Mouse (Mus musculus) forebrain, embryonic 13.5 days (tissue): ENCODE results near the gene Tenm2. TPM values are rescaled to one million over a fixed set of nuclear protein-coding genes. Genes with fewer than 3 reads are reported as not detected.

Source experiments
- ATAC-seq: fragments of 200-750 bp; cut with Nextera tagmentation; 2 replicates; pipeline ENCODE4 v1.8.0; 2017
- H3K27ac ChIP-seq: fragments of 300-500 bp; sonication (generic); 2 replicates; pipeline ENCODE4 v1.5.1; 2015; ENCODE audit warnings: inconsistent platforms, mild to moderate bottlenecking, moderate library complexity
- H3K27me3 ChIP-seq: fragments of 300-500 bp; sonication (generic); 2 replicates; pipeline ENCODE4 v1.6.1; 2015; ENCODE audit warnings: mild to moderate bottlenecking, inconsistent platforms
- H3K36me3 ChIP-seq: fragments of 300-500 bp; sonication (generic); 2 replicates; pipeline ENCODE4 v1.6.1; 2015; ENCODE audit warnings: mild to moderate bottlenecking, inconsistent platforms; ENCODE audit not compliant: poor library complexity, severe bottlenecking
- H3K4me1 ChIP-seq: fragments of 300-500 bp; sonication (generic); 2 replicates; pipeline ENCODE4 v1.6.1; 2015; ENCODE audit warnings: inconsistent platforms
- H3K4me2 ChIP-seq: fragments of 300-500 bp; sonication (generic); 2 replicates; pipeline ENCODE4 v1.6.1; 2015; ENCODE audit warnings: inconsistent platforms, mild to moderate bottlenecking, moderate library complexity
- H3K4me3 ChIP-seq: fragments of 300-500 bp; sonication (generic); 2 replicates; pipeline ENCODE4 v1.5.1; 2015; ENCODE audit warnings: mild to moderate bottlenecking, inconsistent platforms
- H3K9ac ChIP-seq: fragments of 300-500 bp; sonication (generic); 2 replicates; pipeline ENCODE4 v1.6.1; 2015; ENCODE audit warnings: mild to moderate bottlenecking, inconsistent platforms
- H3K9me3 ChIP-seq: fragments of 300-500 bp; sonication (generic); replicated peaks from 2 replicates; pipeline ENCODE4 v1.6.1; 2016; ENCODE audit warnings: inconsistent platforms
- WGBS: fragments of 180-500 bp; shearing (Covaris S2); methylation state at CpG from one replicate; pipeline ENCODE4 v1.1.7; 2015; 5-methylcytosine and 5-hydroxymethylcytosine counted together
- polyA plus RNA-seq: library from polyadenylated mRNA; unstranded; fragments of >200 nt; fragmentation: Nextera tagmentation; extraction: Ambion mirVana; gene quantifications from 2 replicates; pipeline ENCODE4 v1.2.1, GENCODE M21; 2015

Gene Tenm2
- polyA plus RNA-seq, 1 experiment from 2014 or later, result 18.2 TPM

DNA sequence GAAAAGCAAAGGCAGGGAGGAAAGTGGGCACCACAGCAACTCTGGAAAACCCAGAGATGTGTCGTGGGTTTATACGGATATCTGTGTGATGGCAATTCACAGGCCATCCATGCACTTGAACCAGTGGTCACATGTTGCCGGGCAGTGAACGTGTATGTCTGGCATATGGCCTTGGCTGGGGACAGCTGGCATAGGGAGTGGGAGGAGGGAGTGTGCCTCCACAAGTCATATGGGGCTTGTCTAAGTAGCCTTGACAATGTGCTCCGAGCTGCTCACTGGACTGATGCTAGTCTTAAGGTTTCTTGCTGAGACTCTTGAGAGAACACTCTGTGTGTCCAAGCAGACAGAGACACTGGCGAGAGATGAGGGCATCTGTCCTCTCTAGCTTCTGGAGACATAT, 743.5 kb downstream of the Tenm2 start:
- 92% methylated on average over 6 of the region's 6 CpGs for WGBS
- no peak for ATAC-seq
- H3K4me3 ChIP-seq, result no peak overlapping the region

DNA sequence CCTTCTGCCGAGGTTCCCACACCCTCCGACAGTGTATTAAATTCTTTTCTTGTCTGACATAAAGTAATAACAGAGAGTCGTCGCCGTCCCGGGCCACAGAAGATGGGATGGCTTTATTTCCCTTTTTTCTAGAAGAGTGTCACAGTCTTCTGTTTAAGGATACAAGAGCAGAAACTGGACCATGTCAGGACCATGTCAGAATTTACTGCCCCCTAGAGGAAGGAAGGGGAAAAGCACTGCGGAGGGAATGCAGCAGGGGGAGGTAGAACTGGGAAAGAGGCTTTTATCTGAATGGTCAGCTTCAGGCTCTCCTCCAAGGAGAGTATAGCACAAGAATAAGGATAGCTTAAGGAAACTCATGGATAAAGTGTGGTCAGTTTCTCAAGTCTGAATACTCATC, 745.7 kb downstream of the Tenm2 start:
- WGBS, result 53% methylated on average over 7 of the region's 7 CpGs
- no peak overlapping the region for H3K27ac ChIP-seq
- H3K9me3 ChIP-seq, result no peaks in the 10 kb centered on the region
- no peaks in the 10 kb centered on the region for H3K27me3 ChIP-seq
- H3K4me2 ChIP-seq, result no peak overlapping the region
- ATAC-seq, result no peak
- H3K4me1 ChIP-seq, result peaks cover 7% of the 10 kb centered on the region
- no peak overlapping the region for H3K4me3 ChIP-seq
- no peaks in the 10 kb centered on the region for H3K36me3 ChIP-seq
- no peak overlapping the region for H3K9ac ChIP-seq

More for the DNA sequence above, 743.5 kb downstream of the Tenm2 start:
- Histone ChIP-seq H3K9ac (no peak overlapping the region), H3K9me3 (no peaks in the 10 kb centered on the region), H3K4me1 (peaks cover 8% of the 10 kb centered on the region), H3K36me3 (no peaks in the 10 kb centered on the region), H3K27me3 (no peaks in the 10 kb centered on the region), H3K4me2 (no peak overlapping the region), H3K27ac (no peak overlapping the region)

DNA sequence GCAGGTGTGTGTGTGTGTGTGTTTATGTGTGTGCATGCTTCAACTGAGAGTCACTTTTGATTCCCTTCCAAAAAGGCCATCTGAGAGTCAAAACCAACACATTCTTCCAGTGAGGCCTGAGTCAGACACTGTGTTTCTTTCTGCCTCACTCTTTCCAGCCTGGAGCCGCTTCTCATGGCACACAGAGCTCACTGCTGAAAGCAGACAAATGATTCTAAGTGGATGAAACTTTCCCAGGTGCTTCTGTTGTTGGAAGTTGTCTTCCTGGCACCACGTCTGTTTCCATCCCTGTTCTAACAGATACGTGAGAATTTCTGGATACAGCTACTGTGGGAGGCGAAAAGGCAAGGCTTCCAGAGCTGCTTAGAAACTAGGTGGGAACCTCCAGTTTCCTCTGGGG, 747.1 kb downstream of the Tenm2 start:
- H3K4me1 ChIP-seq, result peaks cover 15% of the 10 kb centered on the region

DNA sequence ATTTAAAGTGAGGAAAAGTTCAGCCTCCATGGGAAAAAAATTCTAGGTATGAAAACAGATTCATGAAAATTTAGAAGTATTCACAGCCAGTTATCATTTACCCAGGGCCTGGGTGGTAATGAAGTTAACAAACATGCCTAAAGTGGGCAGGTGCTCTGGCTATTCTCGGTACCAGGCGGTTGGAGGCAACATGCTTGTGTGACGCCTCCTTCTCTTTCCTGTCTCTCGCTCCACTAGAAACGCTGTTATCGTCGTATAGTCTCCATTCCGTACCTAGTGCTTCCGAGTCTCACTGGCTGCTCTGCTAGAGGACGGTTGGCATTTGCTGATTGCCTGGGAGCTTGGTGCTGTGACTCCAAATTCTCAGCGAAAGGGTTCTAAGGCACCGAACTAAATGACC, 749.7 kb downstream of the Tenm2 start:
- WGBS, result 81% methylated on average over 12 of the region's 12 CpGs
- Histone ChIP-seq H3K9me3 (no peaks in the 10 kb centered on the region), H3K9ac (no peak overlapping the region), H3K4me1 (peaks cover 27% of the 10 kb centered on the region), H3K4me3 (no peak overlapping the region), H3K27me3 (no peaks in the 10 kb centered on the region), H3K36me3 (no peaks in the 10 kb centered on the region), H3K4me2 (no peak overlapping the region), H3K27ac (no peak overlapping the region)
- ATAC-seq, result no peak

More for the DNA sequence above, 747.1 kb downstream of the Tenm2 start:
- Histone ChIP-seq H3K27me3 (no peaks in the 10 kb centered on the region), H3K4me3 (no peak overlapping the region), H3K27ac (no peak overlapping the region), H3K36me3 (no peaks in the 10 kb centered on the region), H3K9me3 (no peaks in the 10 kb centered on the region), H3K4me2 (no peak overlapping the region), H3K9ac (no peak overlapping the region)
- WGBS, result 87% methylated on average over 4 of the region's 4 CpGs
- ATAC-seq, result no peak

DNA sequence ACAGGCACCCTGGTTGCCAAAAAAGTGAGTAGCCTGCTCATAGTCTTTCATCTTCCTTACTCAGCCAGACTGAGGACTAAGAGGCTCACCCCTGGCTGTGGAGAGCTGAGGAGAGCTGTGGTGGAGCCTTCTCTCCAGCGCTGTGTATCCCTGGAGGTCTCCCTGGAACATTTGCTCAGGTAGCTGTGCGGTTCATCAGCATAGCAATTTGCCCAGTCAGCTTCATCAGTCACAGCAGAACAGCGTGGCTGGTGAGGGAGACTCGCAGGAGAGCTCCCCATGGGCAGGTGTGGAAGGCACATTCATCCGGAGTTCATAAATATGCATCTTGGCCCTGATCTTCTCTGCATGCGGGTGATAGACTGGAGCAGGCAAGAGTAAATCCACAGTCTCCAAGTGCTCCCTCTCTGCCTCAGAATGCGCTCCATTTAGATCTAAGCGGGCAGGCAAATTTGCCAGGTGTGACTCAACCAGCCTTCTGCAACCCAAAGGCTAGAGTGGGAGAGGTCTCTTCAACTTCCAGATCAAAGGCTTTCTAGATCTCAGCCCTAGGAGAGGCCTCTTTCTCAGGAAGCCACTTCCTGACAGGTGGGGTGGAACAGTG, 751.2 kb downstream of the Tenm2 start:
- no peak overlapping the region for H3K4me2 ChIP-seq
- H3K27me3 ChIP-seq, result no peaks in the 10 kb centered on the region
- H3K4me3 ChIP-seq, result no peak overlapping the region
- ATAC-seq, result no peak; the same call in 1 of the 2 replicates
- WGBS, result 58% methylated on average over 8 of the region's 8 CpGs
- H3K27ac ChIP-seq, result 0 out of 2 replicates have a peak overlapping the region, but pooled peaks have one; percentile 2
- no peaks in the 10 kb centered on the region for H3K9me3 ChIP-seq
- H3K36me3 ChIP-seq, result no peaks in the 10 kb centered on the region
- H3K4me1 ChIP-seq, result peaks cover 27% of the 10 kb centered on the region
- no peak overlapping the region for H3K9ac ChIP-seq

DNA sequence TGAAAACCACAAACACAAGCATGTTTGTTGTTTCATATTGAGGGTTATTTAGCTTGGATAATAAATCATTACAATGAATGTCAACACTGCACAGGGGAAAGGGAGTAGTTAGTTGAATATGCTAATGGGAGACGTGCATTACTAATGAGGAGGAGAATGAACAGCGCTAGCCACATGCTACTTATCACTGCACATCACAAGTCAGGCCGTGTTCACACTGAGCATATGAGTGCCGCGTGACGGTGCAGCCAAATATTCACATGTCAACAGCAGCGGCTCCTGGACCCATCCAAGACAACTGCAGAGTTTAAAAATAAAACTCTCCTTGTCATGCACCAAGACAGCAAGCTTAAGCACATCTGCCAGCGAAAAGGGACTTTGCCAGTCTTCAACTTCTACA, 753.6 kb downstream of the Tenm2 start:
- Histone ChIP-seq H3K4me3 (no peak overlapping the region), H3K9ac (no peak overlapping the region), H3K4me2 (no peak overlapping the region), H3K9me3 (no peaks in the 10 kb centered on the region), H3K27me3 (no peaks in the 10 kb centered on the region), H3K4me1 (peaks cover 43% of the 10 kb centered on the region), H3K27ac (no peak overlapping the region), H3K36me3 (no peaks in the 10 kb centered on the region)
- ATAC-seq, result peak; percentile 73
- WGBS, result 62% methylated on average over 8 of the region's 8 CpGs

DNA sequence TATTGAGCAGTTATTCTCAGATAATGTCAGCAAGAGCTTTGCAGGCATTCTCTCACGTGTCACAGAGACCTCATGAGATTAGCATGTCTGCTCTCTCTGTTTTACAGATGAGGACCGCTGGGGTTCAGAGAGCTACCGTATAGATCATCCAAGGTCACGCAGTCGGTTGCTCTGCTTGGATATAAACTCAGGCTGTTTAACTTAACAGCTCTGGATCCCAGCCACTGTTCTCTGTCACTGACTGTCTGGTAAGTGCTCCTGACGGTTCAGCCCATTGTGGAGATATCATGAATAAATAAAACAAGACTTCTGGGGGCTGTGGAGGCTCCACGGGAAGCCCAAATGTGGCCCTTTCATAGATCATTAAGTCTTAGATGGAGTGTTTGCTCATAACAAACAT, 754.2 kb downstream of the Tenm2 start:
- no peak overlapping the region for H3K9ac ChIP-seq
- H3K36me3 ChIP-seq, result no peaks in the 10 kb centered on the region
- WGBS, result 69% methylated on average over 7 of the region's 7 CpGs
- H3K27ac ChIP-seq, result no peak overlapping the region
- H3K4me3 ChIP-seq, result no peak overlapping the region
- no peaks in the 10 kb centered on the region for H3K9me3 ChIP-seq
- H3K4me1 ChIP-seq, result peaks cover 43% of the 10 kb centered on the region
- ATAC-seq, result no peak
- no peaks in the 10 kb centered on the region for H3K27me3 ChIP-seq
- H3K4me2 ChIP-seq, result no peak overlapping the region

DNA sequence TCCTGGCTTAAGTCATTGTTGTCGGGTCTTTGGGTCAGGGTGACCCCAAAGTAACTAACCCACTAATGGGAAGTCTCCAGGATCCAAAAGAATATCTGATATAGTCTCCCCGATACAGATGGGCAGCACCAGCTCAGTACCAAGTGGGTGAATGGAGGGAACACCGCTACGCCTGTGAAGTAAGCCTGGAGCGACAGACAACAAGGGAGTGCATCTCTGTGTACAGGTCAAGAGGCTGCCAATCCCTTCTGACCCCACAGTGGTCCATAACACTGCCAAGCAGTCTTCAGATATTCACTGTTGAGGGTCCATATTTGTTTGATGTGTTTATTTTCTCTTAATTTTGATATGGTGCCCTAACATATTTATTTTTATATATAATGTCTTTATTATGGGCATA, 754.7 kb downstream of the Tenm2 start:
- no peak overlapping the region for H3K27ac ChIP-seq
- WGBS, result 95% methylated on average over 5 of the region's 5 CpGs
- no peak for ATAC-seq
- H3K9ac ChIP-seq, result no peak overlapping the region
- no peaks in the 10 kb centered on the region for H3K27me3 ChIP-seq
- H3K4me1 ChIP-seq, result peaks cover 43% of the 10 kb centered on the region
- no peak overlapping the region for H3K4me2 ChIP-seq
- no peak overlapping the region for H3K4me3 ChIP-seq
- H3K36me3 ChIP-seq, result no peaks in the 10 kb centered on the region
- no peaks in the 10 kb centered on the region for H3K9me3 ChIP-seq

DNA sequence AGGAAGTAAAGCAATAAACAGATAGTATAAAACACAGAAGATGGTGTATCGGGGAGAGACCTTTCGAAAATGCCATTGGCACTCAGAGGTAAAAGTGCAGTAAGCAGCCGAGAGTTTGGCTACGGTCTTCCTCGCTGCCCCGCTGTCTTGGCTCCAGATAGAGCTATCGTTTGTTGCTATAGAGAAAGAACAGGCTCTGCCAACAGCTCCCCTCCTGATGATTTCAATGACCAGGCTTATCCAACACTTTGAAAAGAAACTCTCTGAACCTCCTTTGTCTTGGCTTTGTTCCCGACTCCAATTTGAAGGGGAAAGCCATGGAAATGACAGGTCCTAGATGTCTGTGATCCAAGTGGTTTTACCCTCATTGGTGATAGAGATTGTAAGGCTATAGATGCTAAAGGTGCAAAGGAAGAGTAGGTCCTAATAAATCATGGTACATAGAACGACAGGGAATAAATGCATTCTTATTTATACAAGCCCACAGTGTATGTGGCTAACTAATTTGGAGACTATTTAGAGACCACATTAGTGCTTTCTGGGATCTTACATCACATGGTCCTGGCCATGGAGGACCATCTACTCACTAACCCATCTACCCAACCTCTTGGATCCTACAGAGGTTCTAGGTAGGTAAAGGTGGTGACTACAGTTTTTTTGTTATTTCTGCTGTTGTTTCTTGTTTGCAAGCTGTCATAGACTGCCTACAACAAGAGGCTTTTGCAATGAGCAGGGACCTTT, 765.8 kb downstream of the Tenm2 start:
- peak; percentile 79 for ATAC-seq
- Histone ChIP-seq H3K9me3 (no peaks in the 10 kb centered on the region), H3K27ac (no peak overlapping the region; the same call in 1 of the 2 replicates), H3K27me3 (no peaks in the 10 kb centered on the region), H3K4me3 (no peak overlapping the region), H3K4me2 (0 out of 2 replicates have a peak overlapping the region, but pooled peaks have one; percentile 15), H3K9ac (no peak overlapping the region), H3K36me3 (no peaks in the 10 kb centered on the region), H3K4me1 (peaks cover 32% of the 10 kb centered on the region)
- 21% methylated on average over 9 of the region's 9 CpGs for WGBS

DNA sequence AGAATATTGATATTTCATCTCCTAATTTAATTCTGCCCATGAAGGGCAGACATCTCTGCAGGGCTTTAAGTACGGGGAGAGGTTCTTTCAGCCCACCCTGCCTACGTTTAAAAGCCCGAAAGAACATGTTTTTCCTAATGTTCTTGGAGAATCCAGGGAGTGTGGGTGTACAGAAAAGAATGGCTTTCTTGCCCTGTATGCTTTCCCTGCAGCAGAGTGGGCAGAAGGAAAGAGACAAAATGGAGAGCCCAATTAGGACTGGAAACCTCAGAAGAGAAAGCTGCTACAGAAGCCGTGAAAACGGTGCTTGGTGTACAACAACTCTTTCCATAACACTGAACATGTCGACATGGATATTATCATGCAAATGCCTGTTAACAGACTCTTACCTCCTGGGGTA, 777.3 kb downstream of the Tenm2 start:
- H3K27me3 ChIP-seq, result no peaks in the 10 kb centered on the region
- H3K27ac ChIP-seq, result no peak overlapping the region
- H3K36me3 ChIP-seq, result no peaks in the 10 kb centered on the region
- H3K9ac ChIP-seq, result no peak overlapping the region
- H3K4me2 ChIP-seq, result no peak overlapping the region
- H3K4me1 ChIP-seq, result peaks cover 25% of the 10 kb centered on the region
- no peak overlapping the region for H3K4me3 ChIP-seq
- no peaks in the 10 kb centered on the region for H3K9me3 ChIP-seq
- 28% methylated on average over 6 of the region's 6 CpGs for WGBS
- no peak for ATAC-seq

DNA sequence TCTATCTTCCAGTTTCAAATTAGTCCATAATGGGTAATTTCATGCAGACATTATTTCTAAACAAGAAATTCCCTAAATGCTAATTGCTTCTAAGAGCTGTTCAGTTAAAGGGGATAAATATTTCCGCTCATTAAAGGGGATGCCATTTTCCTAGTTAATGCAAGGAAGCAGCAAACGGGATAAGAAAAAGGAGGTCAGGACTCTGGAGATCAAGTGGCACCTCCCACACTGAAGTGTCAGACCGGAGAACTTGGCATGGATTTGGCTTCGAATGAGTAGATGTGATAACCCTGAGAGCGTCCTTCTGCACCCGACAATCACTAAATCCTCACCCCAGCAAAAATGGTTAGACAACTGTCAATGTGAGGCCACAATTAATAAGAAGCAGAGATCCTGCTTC, 781.7 kb downstream of the Tenm2 start:
- no peaks in the 10 kb centered on the region for H3K27me3 ChIP-seq
- no peak overlapping the region for H3K27ac ChIP-seq
- 65% methylated on average over 6 of the region's 6 CpGs for WGBS

DNA sequence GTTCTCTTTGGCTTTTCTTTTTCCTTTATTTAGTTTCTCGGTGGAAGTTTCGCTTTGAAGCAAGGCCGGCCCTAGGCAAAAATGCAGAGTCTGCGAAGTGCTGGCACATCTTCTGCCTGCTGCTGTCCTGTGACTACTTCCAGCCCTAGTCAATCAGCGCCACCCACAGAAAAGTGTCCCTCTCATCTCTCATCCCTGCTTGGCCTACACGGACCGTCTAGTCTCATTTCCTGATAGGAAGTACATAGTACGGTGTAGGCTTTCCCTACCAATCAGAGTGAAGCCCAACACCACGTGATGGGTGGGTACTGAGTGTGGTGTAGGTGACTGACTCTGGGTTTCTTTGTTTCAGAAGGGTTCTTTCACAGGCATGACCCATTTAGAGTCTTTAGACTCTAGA, 783.3 kb downstream of the Tenm2 start:
- peak; percentile 50; the same call in 1 of the 2 replicates for ATAC-seq
- H3K27ac ChIP-seq, result no peak overlapping the region
- no peak overlapping the region for H3K4me3 ChIP-seq
- 81% methylated on average over 9 of the region's 9 CpGs for WGBS
- H3K9ac ChIP-seq, result no peak overlapping the region
- 0 out of 2 replicates have a peak, but pooled peaks cover 6% of the 10 kb centered on the region for H3K4me1 ChIP-seq
- no peaks in the 10 kb centered on the region for H3K9me3 ChIP-seq
- H3K27me3 ChIP-seq, result no peaks in the 10 kb centered on the region
- H3K4me2 ChIP-seq, result no peak overlapping the region
- no peaks in the 10 kb centered on the region for H3K36me3 ChIP-seq

More for the DNA sequence above, 781.7 kb downstream of the Tenm2 start:
- no peak for ATAC-seq
- H3K9me3 ChIP-seq, result no peaks in the 10 kb centered on the region
- H3K4me1 ChIP-seq, result peaks cover 14% of the 10 kb centered on the region
- no peak overlapping the region for H3K9ac ChIP-seq
- H3K4me2 ChIP-seq, result no peak overlapping the region
- no peaks in the 10 kb centered on the region for H3K36me3 ChIP-seq
- H3K4me3 ChIP-seq, result no peak overlapping the region
